Mouse (Mus musculus) hindbrain, embryonic 14.5 days (tissue): ENCODE results near the gene Get4. TPM values are rescaled to one million over a fixed set of nuclear protein-coding genes. Genes with fewer than 3 reads are reported as not detected.

Experiments
- ATAC-seq: fragments of 200-750 bp; cut with Nextera tagmentation; 2 replicates; pipeline ENCODE4 v1.8.0; 2017; ENCODE audit warnings: moderate number of reproducible peaks, mild to moderate bottlenecking, moderate TSS enrichment, moderate library complexity; ENCODE audit not compliant: low FRiP score
- DNase-seq: peaks from one replicate; pipeline ENCODE4 v3.0.0-alpha.2; 2015; ENCODE audit warnings: low spot score
- H3K27ac ChIP-seq: fragments of 300-500 bp; sonication (generic); 2 replicates; pipeline ENCODE4 v1.5.1; 2014; ENCODE audit warnings: mild to moderate bottlenecking, moderate library complexity
- H3K27me3 ChIP-seq: fragments of 300-500 bp; sonication (generic); 2 replicates; pipeline ENCODE4 v1.6.1; 2014; ENCODE audit warnings: mild to moderate bottlenecking, low read length, mixed read lengths; ENCODE audit not compliant: control insufficient read depth, insufficient read depth
- H3K36me3 ChIP-seq: fragments of 300-500 bp; sonication (generic); replicated peaks from 2 replicates; pipeline ENCODE4 v1.6.1; 2014; ENCODE audit not compliant: control insufficient read depth, insufficient read depth
- H3K4me1 ChIP-seq: fragments of 300-500 bp; sonication (generic); replicated peaks from 2 replicates; pipeline ENCODE4 v1.6.1; 2014; ENCODE audit warnings: antibody characterized with exemption, low read length, mixed read lengths; ENCODE audit not compliant: control insufficient read depth, insufficient read depth
- H3K4me2 ChIP-seq: fragments of 300-500 bp; sonication (generic); replicated peaks from 2 replicates; pipeline ENCODE4 v1.6.1; 2014; ENCODE audit warnings: mild to moderate bottlenecking, moderate library complexity
- H3K4me3 ChIP-seq: fragments of 300-500 bp; sonication (generic); replicated peaks from 2 replicates; pipeline ENCODE4 v1.5.1; 2014; ENCODE audit warnings: mild to moderate bottlenecking, low read length
- H3K9ac ChIP-seq: fragments of 300-500 bp; sonication (generic); 2 replicates; pipeline ENCODE4 v1.6.1; 2014
- H3K9me3 ChIP-seq: fragments of 300-500 bp; sonication (generic); 2 replicates; pipeline ENCODE4 v1.6.1; 2016; ENCODE audit warnings: low read length; ENCODE audit not compliant: control insufficient read depth
- WGBS: fragments of 180-500 bp; shearing (Covaris S2); extraction: QIAGEN DNeasy Blood & Tissue Kit; methylation state at CpG from one replicate; pipeline ENCODE4 v1.1.7; 2014; 5-methylcytosine and 5-hydroxymethylcytosine counted together
- polyA plus RNA-seq: library from polyadenylated mRNA; unstranded; fragments of >200 nt; fragmentation: Nextera tagmentation; extraction: Ambion mirVana; gene quantifications from 2 replicates; pipeline ENCODE4 v1.2.1, GENCODE M21; 2014

Get4 gene
- polyA plus RNA-seq, 1 experiment from 2014 or later = 116 TPM

GRCm38 (mm10) chr5:139215184-139215583 is 36.9 kb upstream of the Get4 start:
- Histone ChIP-seq H3K4me3 (no peak overlapping the region), H3K4me1 (no peaks in the 10 kb centered on the region), H3K27me3 (no peaks in the 10 kb centered on the region), H3K9me3 (no peaks in the 10 kb centered on the region), H3K4me2 (no peak overlapping the region), H3K9ac (no peak overlapping the region), H3K27ac (no peak overlapping the region), H3K36me3 (peaks cover 33% of the 10 kb centered on the region)
- DNase-seq = no peak
- ATAC-seq = no peak
- over 99% methylated on average over 5 of the region's 5 CpGs for WGBS

- 94% methylated on average over 2 of the region's 2 CpGs for WGBS
- Histone ChIP-seq H3K4me2 (no peak overlapping the region), H3K4me3 (no peak overlapping the region), H3K4me1 (no peaks in the 10 kb centered on the region), H3K27me3 (no peaks in the 10 kb centered on the region), H3K9me3 (no peaks in the 10 kb centered on the region), H3K9ac (no peak overlapping the region), H3K36me3 (peaks cover 33% of the 10 kb centered on the region), H3K27ac (no peak overlapping the region)
- ATAC-seq (no peak), DNase-seq (no peak)
These were observed 36.0 kb upstream of the Get4 start for GRCm38 (mm10) chr5:139216121-139216520.

- no peak for ATAC-seq
- no peak overlapping the region for H3K9ac ChIP-seq
- 80% methylated on average over 3 of the region's 3 CpGs for WGBS
These were observed 35.4 kb upstream of the Get4 start for GRCm38 (mm10) chr5:139216774-139217173.

GRCm38 (mm10) chr5:139220006-139220515 is 32.1 kb upstream of the Get4 start:
- H3K27ac ChIP-seq = no peak overlapping the region
- H3K9me3 ChIP-seq = no peaks in the 10 kb centered on the region
- WGBS = 90% methylated on average over 4 of the region's 4 CpGs
- ATAC-seq (no peak), DNase-seq (no peak)
- H3K4me1 ChIP-seq = no peaks in the 10 kb centered on the region
- no peak overlapping the region for H3K9ac ChIP-seq
- H3K4me2 ChIP-seq = no peak overlapping the region
- no peak overlapping the region for H3K4me3 ChIP-seq
- H3K36me3 ChIP-seq = peaks cover 62% of the 10 kb centered on the region
- no peaks in the 10 kb centered on the region for H3K27me3 ChIP-seq

More at GRCm38 (mm10) chr5:139216774-139217173, 35.4 kb upstream of the Get4 start:
- no peak overlapping the region for H3K27ac ChIP-seq
- no peak overlapping the region for H3K4me3 ChIP-seq
- peaks cover 38% of the 10 kb centered on the region for H3K36me3 ChIP-seq
- H3K4me2 ChIP-seq = no peak overlapping the region
- H3K4me1 ChIP-seq = no peaks in the 10 kb centered on the region
- H3K9me3 ChIP-seq = no peaks in the 10 kb centered on the region
- H3K27me3 ChIP-seq = no peaks in the 10 kb centered on the region
- DNase-seq = no peak

- no peak overlapping the region for H3K4me2 ChIP-seq
- H3K4me3 ChIP-seq = no peak overlapping the region
- H3K9me3 ChIP-seq = no peaks in the 10 kb centered on the region
- no peak overlapping the region for H3K9ac ChIP-seq
- DNase-seq = no peak
- no peak overlapping the region for H3K27ac ChIP-seq
- no peak for ATAC-seq
- WGBS = 88% methylated on average over 4 of the region's 4 CpGs
- no peaks in the 10 kb centered on the region for H3K27me3 ChIP-seq
- H3K4me1 ChIP-seq = no peaks in the 10 kb centered on the region
- H3K36me3 ChIP-seq = peaks cover 62% of the 10 kb centered on the region
These were observed 31.5 kb upstream of the Get4 start for GRCm38 (mm10) chr5:139220610-139221009.

GRCm38 (mm10) chr5:139223331-139223730 is 28.8 kb upstream of the Get4 start:
- Histone ChIP-seq H3K4me2 (no peak overlapping the region), H3K36me3 (peaks cover 70% of the 10 kb centered on the region)
- no peak for ATAC-seq

GRCm38 (mm10) chr5:139227236-139227635 is 24.9 kb upstream of the Get4 start:
- peaks cover 94% of the 10 kb centered on the region for H3K36me3 ChIP-seq

More at GRCm38 (mm10) chr5:139223331-139223730, 28.8 kb upstream of the Get4 start:
- Histone ChIP-seq H3K4me1 (no peaks in the 10 kb centered on the region), H3K9me3 (no peaks in the 10 kb centered on the region), H3K4me3 (no peak overlapping the region), H3K27ac (no peak overlapping the region), H3K9ac (no peak overlapping the region), H3K27me3 (no peaks in the 10 kb centered on the region)
- WGBS = 96% methylated on average over 10 of the region's 10 CpGs
- no peak for DNase-seq

GRCm38 (mm10) chr5:139227645-139228044 is 24.5 kb upstream of the Get4 start:
- peaks cover 94% of the 10 kb centered on the region for H3K36me3 ChIP-seq
- no peak for DNase-seq
- no peak overlapping the region for H3K4me2 ChIP-seq

More at GRCm38 (mm10) chr5:139227236-139227635, 24.9 kb upstream of the Get4 start:
- no peaks in the 10 kb centered on the region for H3K27me3 ChIP-seq
- no peaks in the 10 kb centered on the region for H3K9me3 ChIP-seq
- no peak overlapping the region for H3K4me2 ChIP-seq
- no peak for ATAC-seq
- WGBS = 94% methylated on average over 4 of the region's 4 CpGs
- no peak overlapping the region for H3K9ac ChIP-seq
- H3K27ac ChIP-seq = no peak overlapping the region
- H3K4me3 ChIP-seq = no peak overlapping the region
- no peak for DNase-seq
- no peaks in the 10 kb centered on the region for H3K4me1 ChIP-seq

GRCm38 (mm10) chr5:139228318-139228717 is 23.8 kb upstream of the Get4 start:
- H3K4me1 ChIP-seq = no peaks in the 10 kb centered on the region
- H3K9me3 ChIP-seq = no peaks in the 10 kb centered on the region
- 96% methylated on average over 3 of the region's 3 CpGs for WGBS
- no peak overlapping the region for H3K27ac ChIP-seq
- DNase-seq = no peak
- H3K36me3 ChIP-seq = peaks cover 94% of the 10 kb centered on the region
- no peaks in the 10 kb centered on the region for H3K27me3 ChIP-seq
- ATAC-seq = no peak
- no peak overlapping the region for H3K9ac ChIP-seq
- no peak overlapping the region for H3K4me3 ChIP-seq
- no peak overlapping the region for H3K4me2 ChIP-seq

More at GRCm38 (mm10) chr5:139227645-139228044, 24.5 kb upstream of the Get4 start:
- Histone ChIP-seq H3K9ac (no peak overlapping the region), H3K27ac (no peak overlapping the region), H3K4me3 (no peak overlapping the region), H3K27me3 (no peaks in the 10 kb centered on the region), H3K4me1 (no peaks in the 10 kb centered on the region), H3K9me3 (no peaks in the 10 kb centered on the region)
- WGBS = 96% methylated on average over 2 of the region's 2 CpGs
- ATAC-seq = no peak

- Histone ChIP-seq H3K4me1 (no peaks in the 10 kb centered on the region), H3K9me3 (no peaks in the 10 kb centered on the region), H3K27ac (no peak overlapping the region), H3K36me3 (peaks cover 94% of the 10 kb centered on the region), H3K27me3 (no peaks in the 10 kb centered on the region), H3K9ac (no peak overlapping the region), H3K4me3 (no peak overlapping the region), H3K4me2 (no peak overlapping the region)
- 98% methylated on average over 3 of the region's 3 CpGs for WGBS
- ATAC-seq (no peak), DNase-seq (no peak)
These were observed 22.4 kb upstream of the Get4 start for GRCm38 (mm10) chr5:139229716-139230115.
